Mouse (Mus musculus): ENCODE data around the gene Vps13c. TPM values are rescaled to one million over a fixed set of nuclear protein-coding genes. Genes with fewer than 3 reads are reported as not detected.

Gene Vps13c
- total RNA-seq, 2 experiments from 2014 or later: 32.3 to 32.5 TPM

- DNase-seq (ENCODE audit: low spot score in 2 of 2): peak; percentile 4 to 16
Measured at GRCm38 (mm10) chr9:68016255-68016954, 176.2 kb downstream of the Vps13c start.

DNA sequence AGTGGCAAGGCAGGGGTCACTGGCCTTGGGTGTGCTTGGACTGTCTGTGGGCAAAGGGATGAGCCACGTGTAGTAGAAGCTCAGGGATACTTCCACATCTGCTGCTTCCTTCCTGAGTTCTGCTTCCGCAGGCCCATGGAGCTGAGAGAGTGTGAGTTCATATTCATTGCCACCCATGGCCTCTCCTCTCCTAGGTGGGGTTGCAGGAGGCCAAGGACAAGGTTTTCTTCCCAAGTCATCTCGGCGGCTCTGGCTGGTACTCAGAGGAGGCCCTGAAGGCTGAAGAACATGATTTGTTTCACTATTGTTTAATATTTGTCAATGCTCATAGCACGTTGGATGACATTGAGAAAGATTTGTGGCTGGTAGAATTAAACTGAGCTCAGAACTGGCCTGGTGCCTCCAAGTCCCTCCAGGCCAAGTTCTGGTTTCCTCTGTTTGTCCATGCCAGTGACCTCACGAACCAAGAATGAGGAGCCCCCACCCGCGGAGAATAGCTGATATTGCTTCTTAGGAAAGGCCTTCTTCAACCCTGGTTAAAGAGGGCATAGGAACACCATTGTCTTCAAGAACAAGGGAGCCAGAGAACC lies 180.7 kb downstream of the Vps13c start:
- DNase-seq (ENCODE audit: low spot score in 2 of 2): peak in 1 of 2 experiments; percentile 15

DNA sequence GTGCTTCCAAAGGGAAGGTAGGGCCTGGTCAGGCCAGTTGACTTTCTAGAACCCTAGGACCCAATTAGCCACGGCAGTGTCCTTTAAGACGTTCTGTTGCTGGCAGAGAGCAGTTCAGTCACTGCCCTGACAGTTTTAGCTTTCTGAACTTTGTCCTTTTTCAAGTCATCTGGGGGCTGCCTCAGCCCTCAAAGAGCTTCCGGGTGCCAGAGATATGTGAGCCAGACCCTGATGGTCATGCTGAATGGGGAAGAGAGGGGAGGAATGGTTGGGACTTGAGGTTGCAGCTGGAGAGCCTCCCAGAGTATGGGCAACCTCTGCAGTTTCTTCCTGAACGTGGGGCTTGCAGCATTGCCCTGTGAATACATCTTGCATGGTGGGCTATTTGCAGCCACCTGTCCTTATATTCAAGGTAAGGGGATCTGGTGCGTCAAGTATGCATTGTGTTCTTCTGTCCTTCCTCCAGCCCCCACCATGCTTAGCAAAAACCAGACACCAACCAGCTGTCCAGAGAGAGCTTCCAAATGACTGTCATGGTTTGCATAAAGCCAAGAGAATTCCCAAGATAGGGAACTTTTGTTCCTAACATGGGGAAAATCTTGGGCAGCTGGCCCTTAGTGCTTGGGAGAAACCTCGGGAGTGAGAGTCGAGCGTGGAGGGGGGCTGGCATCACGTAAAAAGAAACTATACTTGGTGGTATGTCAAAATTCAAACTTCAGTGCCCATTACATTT lies 182.3 kb downstream of the Vps13c start:
- DNase-seq (ENCODE audit: low spot score in 2 of 2): no peak

DNA sequence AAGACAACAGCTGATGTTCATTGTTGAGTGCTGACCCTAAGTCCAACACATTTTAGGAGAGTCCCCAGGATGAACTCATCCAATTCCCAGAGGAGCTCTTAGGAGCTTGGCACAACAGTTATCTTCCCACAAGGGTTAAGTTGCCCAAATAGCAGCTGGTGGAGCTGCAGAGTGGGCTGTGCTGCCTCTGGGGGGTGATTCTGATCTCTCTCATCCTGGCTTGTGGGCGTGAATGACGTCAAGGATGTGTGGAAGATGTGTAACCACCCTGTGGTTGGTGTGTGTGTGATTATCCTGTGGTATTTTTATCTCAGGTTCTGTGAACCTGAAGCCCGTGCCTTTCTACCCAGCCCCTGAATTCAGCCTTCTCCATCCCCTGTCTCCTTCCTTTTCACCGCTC lies 188.4 kb downstream of the Vps13c start:
- DNase-seq (ENCODE audit: low spot score in 2 of 2): no peak

DNA sequence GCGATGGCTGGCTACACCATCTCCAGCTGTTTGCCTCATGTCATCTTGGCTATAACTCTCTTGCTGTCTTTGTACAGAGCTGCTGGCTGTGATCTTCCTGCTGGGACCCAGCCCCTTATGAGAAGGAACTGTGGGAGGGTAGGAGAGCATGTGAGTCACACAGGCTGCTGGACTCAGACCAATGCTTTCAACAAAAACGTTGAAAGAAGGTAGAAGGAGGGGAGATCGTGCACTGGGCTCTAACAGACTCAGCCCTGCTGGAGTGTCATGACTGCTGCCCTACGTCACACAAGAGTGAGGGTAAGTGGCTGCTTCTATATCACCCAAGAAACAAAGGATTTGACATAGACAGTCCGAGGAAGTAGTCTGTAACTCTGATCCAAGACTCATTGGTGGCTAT lies 193.6 kb downstream of the Vps13c start:
- no peak for DNase-seq (ENCODE audit: low spot score in 2 of 2)

Other genes starting within 250 kb of the Vps13c start
- 1 to 10 TPM; 3.2 to 5.9 TPM for gene C2cd4b, start 81.0 kb upstream of the Vps13c start, total RNA-seq (2021)
- under 1 TPM; 0.36 to 0.79 TPM for gene C2cd4a, start 8.1 kb upstream of the Vps13c start, total RNA-seq (2021)